Mouse (Mus musculus): ENCODE results near the gene Gm42517. TPM values are rescaled to one million over a fixed set of nuclear protein-coding genes. Genes with fewer than 3 reads are reported as not detected.

The Gm42517 gene
- total RNA-seq, 2 experiments from 2014 or later, result not detected

DNA sequence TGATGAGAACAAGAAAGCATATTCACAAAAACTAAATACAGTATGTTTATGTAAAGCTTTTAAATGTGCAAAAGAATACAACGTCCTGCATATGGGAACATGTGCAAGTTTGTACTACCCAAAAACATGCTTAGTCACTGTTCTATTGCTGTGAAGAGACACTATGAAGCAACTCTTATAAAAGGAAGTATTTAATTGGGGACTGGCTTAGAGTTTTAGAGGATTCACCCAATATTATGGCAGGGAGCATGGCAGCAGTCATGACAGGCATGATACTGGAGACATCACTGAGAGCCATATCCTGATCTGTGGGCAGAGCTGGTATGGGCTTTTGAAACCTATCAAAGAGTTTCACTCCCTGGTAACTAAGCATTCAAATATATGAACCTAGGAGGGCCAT, 9.9 kb downstream of the Gm42517 start:
- ATAC-seq (replicated peaks; ENCODE audit: low FRiP score, poor library complexity, severe bottlenecking), result no peak

DNA sequence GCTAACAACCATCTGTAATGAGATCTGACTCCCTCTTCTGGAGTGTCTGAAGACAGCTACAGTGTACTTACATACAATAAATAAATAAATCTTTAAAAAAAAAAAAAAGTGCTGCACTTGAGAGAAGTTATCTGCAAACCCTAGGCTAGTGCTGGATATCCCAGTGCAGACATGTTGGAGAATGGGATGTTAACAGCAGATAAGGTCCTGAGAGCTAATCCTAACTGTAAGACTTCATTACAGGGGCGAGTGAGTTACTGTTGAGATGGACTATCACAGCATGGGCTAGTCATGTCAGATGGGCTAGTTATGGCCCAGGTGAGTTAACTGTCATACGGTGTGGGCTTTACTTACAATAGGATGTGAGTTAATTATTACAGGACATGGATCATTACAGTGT, 13.7 kb downstream of the Gm42517 start:
- ATAC-seq (replicated peaks; ENCODE audit: low FRiP score, poor library complexity, severe bottlenecking), result no peak

DNA sequence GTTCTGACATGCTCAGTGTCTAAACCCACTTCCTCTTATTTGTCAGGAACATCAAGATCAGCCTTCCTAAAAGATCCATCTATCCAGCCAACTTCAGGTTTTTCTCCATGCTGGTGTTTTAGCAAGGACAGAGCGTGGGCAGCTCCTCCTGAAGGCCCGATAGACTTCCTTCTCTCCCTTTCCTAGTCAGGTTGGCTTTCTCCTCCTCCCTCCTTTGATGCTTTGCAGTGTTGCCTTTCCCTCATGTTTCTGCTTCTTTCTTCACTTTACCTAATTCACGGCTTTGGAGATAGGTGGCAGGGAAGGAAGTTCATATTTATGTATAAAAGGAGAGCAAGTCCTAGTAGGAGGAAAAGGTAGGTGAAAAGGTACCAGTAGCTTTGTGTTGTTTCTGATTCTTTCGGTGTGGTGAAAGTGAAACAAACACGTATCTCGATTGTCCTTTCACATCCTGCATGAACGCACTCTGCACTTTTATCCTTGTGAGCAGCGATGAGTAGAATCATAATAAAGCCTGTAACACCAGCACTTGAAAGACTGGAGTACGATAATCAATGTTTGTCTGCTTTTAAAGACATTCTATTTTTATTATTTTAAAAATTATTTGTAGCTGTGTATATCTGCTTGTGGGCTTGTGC, 18.1 kb downstream of the Gm42517 start:
- no peak for ATAC-seq (replicated peaks; ENCODE audit: low FRiP score, poor library complexity, severe bottlenecking)

DNA sequence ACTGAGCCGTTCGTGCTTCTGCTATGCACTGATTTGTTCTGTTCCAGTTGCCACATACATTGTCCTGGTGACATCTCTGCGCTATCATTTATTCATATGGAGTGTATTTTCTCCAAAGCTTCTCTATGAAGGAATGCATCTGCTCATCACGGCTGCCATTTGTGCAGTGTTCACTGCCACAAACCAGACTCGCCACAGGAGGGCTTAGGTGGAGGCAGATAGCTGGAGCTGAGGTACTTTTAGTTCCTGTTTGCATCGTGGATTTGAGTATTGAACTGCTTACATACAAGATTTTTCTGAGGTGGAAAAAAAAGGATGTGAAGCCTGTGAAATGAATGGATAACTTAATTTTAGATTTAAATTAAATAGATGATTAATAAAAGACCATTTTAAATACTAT, 19.9 kb downstream of the Gm42517 start:
- no peak for ATAC-seq (replicated peaks; ENCODE audit: low FRiP score, poor library complexity, severe bottlenecking)

DNA sequence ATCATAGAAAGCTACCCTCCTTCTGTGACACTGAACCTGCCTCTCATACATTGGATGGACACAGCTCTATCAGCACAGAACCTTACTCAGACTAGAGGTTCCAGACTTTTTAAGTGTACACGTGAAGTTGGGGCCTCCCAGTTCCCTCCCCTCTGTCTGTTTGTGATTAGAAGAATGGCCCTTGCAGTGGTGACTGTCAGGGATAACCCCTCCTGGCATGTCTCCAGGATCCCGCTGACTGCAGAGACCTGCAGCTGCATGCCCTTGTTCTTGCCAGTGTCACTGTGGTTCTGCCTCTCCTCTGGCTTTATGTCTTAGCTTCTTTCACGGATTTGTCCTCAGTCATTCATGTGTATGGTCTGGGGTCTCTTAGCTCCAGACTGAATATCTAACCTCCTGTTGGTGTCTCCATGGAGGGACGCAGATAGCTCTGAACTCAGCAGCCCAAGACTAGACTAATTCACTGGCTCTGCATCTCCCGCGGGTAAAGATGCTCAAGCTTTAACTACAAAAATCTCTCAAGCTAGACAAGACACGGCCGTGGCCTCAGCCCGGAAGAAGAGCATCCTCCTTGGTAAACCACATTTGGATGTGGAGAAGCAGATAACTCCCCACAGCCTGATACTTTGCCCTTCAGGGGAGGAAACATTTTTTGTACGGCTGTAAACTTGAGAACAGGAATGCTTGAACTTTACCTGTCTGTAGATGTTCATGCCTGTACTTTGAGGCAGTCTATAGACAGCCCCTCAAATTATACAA, 22.2 kb downstream of the Gm42517 start:
- peak; percentile 46; the same call in 1 of the 2 replicates for ATAC-seq (replicated peaks; ENCODE audit: low FRiP score, poor library complexity, severe bottlenecking)

DNA sequence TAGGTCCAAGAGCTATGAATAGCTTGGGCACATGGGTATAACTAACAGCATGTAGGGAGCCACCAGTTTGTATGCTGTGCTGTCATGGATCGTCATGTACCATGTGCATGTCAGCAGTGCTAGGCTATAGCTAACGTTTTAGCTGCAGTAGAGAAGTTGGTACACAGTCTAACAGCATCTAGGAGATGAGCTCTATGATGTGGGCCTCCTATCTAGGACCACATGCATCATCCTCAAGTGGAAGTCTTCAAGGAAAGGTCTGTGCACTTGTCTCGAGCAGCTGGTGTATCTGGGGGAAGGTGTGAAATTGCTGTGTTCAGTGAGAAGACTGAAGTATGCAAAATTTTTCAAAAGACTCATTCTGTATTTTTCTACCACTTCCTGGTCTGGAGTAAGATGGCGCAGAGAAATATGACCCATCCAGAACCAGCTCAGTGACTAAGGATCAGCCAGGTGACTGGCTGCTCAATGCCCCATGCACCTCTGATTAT, 24.0 kb downstream of the Gm42517 start:
- no peak for ATAC-seq (replicated peaks; ENCODE audit: low FRiP score, poor library complexity, severe bottlenecking)

DNA sequence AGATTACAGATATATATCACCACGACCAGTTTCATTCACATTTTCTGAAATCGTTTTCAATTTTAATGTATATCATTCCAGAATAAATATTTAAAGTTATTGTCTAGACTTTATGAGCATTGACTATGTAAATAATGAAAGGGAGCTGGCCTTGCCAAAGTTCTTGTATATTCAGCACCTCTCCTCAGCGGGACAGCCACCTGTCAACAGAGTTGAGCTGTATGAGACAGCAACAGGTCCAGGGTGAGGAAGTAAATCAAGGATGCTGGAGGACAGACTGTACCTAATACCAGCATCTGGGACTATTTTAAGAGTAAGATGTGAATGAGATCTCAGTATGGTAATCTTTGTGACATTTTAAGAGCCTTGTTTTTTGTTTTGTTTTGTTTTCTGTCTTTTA, 29.7 kb downstream of the Gm42517 start:
- ATAC-seq (replicated peaks; ENCODE audit: low FRiP score, poor library complexity, severe bottlenecking), result no peak

DNA sequence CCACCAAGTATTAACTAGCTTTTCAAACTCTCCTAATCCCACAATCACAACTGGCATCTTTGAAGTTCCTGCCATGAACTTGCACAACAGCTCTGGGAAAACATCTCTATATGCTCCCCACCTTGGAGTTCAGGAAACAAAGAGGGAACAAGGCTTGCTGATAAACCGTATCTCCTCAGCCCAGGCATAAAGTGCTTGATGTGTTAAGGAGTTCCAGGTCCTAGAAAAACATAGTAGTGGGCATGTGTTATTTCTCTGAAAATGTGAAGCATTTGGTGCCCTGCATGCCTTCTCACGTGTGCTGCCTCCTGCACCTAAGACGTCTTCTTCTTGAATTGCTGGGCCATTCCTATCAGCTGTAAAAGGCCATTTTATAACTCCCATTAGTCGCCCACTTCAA, 30.3 kb downstream of the Gm42517 start:
- no peak for ATAC-seq (replicated peaks; ENCODE audit: low FRiP score, poor library complexity, severe bottlenecking)

DNA sequence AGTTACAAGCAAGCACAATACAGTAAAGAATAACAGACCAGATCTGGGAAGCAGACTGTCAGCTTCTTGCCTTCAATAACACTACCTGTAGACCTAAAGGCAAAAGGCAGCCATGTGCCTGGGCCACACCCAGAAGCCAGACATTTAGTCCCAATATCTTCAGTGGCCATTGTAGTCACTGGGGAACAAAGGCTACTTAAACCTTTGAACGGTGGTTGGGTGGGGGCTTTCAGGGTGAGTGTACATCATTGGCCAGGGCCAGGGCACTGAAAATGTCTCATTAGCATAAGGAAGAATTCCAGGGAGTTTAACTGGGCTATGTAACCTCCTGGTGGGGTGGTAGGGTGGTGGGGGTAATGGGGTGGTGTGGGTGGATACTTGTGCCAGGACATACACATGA, 36.7 kb downstream of the Gm42517 start:
- ATAC-seq (replicated peaks; ENCODE audit: low FRiP score, poor library complexity, severe bottlenecking), result no peak

Other genes starting within 250 kb of the Gm42517 start
- 16.6 and 29.3 TPM in 2 replicates for gene Tmed5, start 235.3 kb downstream of the Gm42517 start, total RNA-seq (2015; ENCODE audit: low replicate concordance)
- gene Tmed5, start 235.3 kb downstream of the Gm42517 start, total RNA-seq (2017; ENCODE audit: low replicate concordance), result 11.2 and 13.2 TPM in 2 replicates
- gene Ccdc18, start 235.0 kb downstream of the Gm42517 start, total RNA-seq (2015; ENCODE audit: low replicate concordance), result 45.3 and 53.3 TPM in 2 replicates
- gene Ccdc18, start 235.0 kb downstream of the Gm42517 start, total RNA-seq (2017; ENCODE audit: low replicate concordance), result 53.3 and 93.4 TPM in 2 replicates
- gene Dr1, start 99.0 kb downstream of the Gm42517 start, total RNA-seq (2015; ENCODE audit: low replicate concordance), result 40.7 and 42.2 TPM in 2 replicates
- gene Dr1, start 99.0 kb downstream of the Gm42517 start, total RNA-seq (2017; ENCODE audit: low replicate concordance), result 23.1 and 27.9 TPM in 2 replicates
- 2.5 and 3.2 TPM in 2 replicates for gene Pigg, start 55.3 kb downstream of the Gm42517 start, total RNA-seq (2015; ENCODE audit: low replicate concordance)
- 2.7 and 4.5 TPM in 2 replicates for gene Pigg, start 55.3 kb downstream of the Gm42517 start, total RNA-seq (2017; ENCODE audit: low replicate concordance)
- not detected in 2 replicates for gene Pde6b, start 20.5 kb upstream of the Gm42517 start, total RNA-seq (2015; ENCODE audit: low replicate concordance)
- not detected in 2 replicates for gene Pde6b, start 20.5 kb upstream of the Gm42517 start, total RNA-seq (2017; ENCODE audit: low replicate concordance)
- gene Atp5k, start 66.5 kb upstream of the Gm42517 start, total RNA-seq (2015; ENCODE audit: low replicate concordance), result 82.6 and 126 TPM in 2 replicates
- gene Atp5k, start 66.5 kb upstream of the Gm42517 start, total RNA-seq (2017; ENCODE audit: low replicate concordance), result 60.6 and 96.3 TPM in 2 replicates
- not detected in 2 replicates for gene Mfsd7a, start 81.0 kb upstream of the Gm42517 start, total RNA-seq (2015; ENCODE audit: low replicate concordance)
- gene Mfsd7a, start 81.0 kb upstream of the Gm42517 start, total RNA-seq (2017; ENCODE audit: low replicate concordance), result 1.0 TPM in 1 of 2 replicates, not detected in the other
- 17.2 and 21.3 TPM in 2 replicates for gene Pcgf3, start 93.3 kb upstream of the Gm42517 start, total RNA-seq (2015; ENCODE audit: low replicate concordance)
- 9.0 and 10.4 TPM in 2 replicates for gene Pcgf3, start 93.3 kb upstream of the Gm42517 start, total RNA-seq (2017; ENCODE audit: low replicate concordance)
- 1.7 TPM in 1 of 2 replicates, not detected in the other for gene Cplx1, start 182.1 kb upstream of the Gm42517 start, total RNA-seq (2015; ENCODE audit: low replicate concordance)
- gene Cplx1, start 182.1 kb upstream of the Gm42517 start, total RNA-seq (2017; ENCODE audit: low replicate concordance), result not detected in 2 replicates

Data from erythroid progenitor cell, adult 5-6 weeks (primary cell).